Mouse (Mus musculus) midbrain, embryonic 13.5 days (tissue): ENCODE measurements at regions not wholly inside any gene's neighbourhood (a gene's known extent, or its start where the extent isn't known, plus 50 kb on each side); places are given as distances from the start of the nearest gene placed in this dataset.

ENCODE experiments used
- ATAC-seq: fragments of 200-750 bp; cut with Nextera tagmentation; 2 replicates; pipeline ENCODE4 v1.8.0; 2017; ENCODE audit warnings: mild to moderate bottlenecking, moderate TSS enrichment, moderate library complexity
- H3K27ac ChIP-seq: fragments of 300-500 bp; sonication (generic); 2 replicates; pipeline ENCODE4 v1.5.1; 2015; ENCODE audit warnings: inconsistent platforms, mild to moderate bottlenecking, moderate library complexity
- H3K27me3 ChIP-seq: fragments of 300-500 bp; sonication (generic); 2 replicates; pipeline ENCODE4 v1.6.1; 2015; ENCODE audit warnings: mild to moderate bottlenecking, inconsistent platforms
- H3K36me3 ChIP-seq: fragments of 300-500 bp; sonication (generic); 2 replicates; pipeline ENCODE4 v1.6.1; 2015; ENCODE audit warnings: mild to moderate bottlenecking, inconsistent platforms
- H3K4me1 ChIP-seq: fragments of 300-500 bp; sonication (generic); replicated peaks from 2 replicates; pipeline ENCODE4 v1.6.1; 2015; ENCODE audit warnings: inconsistent platforms
- H3K4me2 ChIP-seq: fragments of 300-500 bp; sonication (generic); replicated peaks from 2 replicates; pipeline ENCODE4 v1.6.1; 2015; ENCODE audit warnings: moderate library complexity, mild to moderate bottlenecking, inconsistent platforms
- H3K4me3 ChIP-seq: fragments of 300-500 bp; sonication (generic); replicated peaks from 2 replicates; pipeline ENCODE4 v1.5.1; 2015; ENCODE audit warnings: mild to moderate bottlenecking, inconsistent platforms
- H3K9ac ChIP-seq: fragments of 300-500 bp; sonication (generic); replicated peaks from 2 replicates; pipeline ENCODE4 v1.6.1; 2015; ENCODE audit warnings: mild to moderate bottlenecking, inconsistent platforms
- H3K9me3 ChIP-seq: fragments of 300-500 bp; sonication (generic); 2 replicates; pipeline ENCODE4 v1.6.1; 2016; ENCODE audit warnings: mild to moderate bottlenecking, inconsistent platforms
- WGBS: fragments of 180-500 bp; shearing (Covaris S2); methylation state at CpG from one replicate; pipeline ENCODE4 v1.1.7; 2015; 5-methylcytosine and 5-hydroxymethylcytosine counted together

DNA sequence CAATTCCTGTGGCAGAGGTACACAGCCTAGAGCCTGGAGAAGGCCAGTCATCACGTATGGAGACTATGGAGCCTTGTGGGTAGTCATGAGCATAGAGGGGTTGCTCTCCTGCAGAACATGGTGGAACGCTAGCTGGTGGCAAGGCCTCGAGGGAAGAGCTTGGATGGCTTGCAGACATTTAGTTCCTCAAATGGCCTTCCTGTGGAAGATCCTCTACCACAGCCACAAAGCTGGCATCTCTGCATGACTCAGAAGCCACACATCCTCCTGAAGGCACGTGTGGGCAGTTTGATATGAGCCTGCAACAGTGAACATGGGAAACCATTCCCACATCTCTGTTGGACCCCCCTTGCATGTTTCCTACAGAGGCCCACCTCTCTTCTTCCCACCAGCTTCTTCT, 547.9 kb upstream of the Lrrc6 start:
- H3K4me3 ChIP-seq: no peak overlapping the region
- no peak overlapping the region for H3K27ac ChIP-seq
- no peak overlapping the region for H3K4me2 ChIP-seq
- 86% methylated on average over 4 of the region's 4 CpGs for WGBS
- no peak overlapping the region for H3K9ac ChIP-seq
- no peaks in the 10 kb centered on the region for H3K9me3 ChIP-seq
- H3K27me3 ChIP-seq: no peaks in the 10 kb centered on the region
- no peaks in the 10 kb centered on the region for H3K4me1 ChIP-seq
- H3K36me3 ChIP-seq: no peaks in the 10 kb centered on the region
- no peak for ATAC-seq

DNA sequence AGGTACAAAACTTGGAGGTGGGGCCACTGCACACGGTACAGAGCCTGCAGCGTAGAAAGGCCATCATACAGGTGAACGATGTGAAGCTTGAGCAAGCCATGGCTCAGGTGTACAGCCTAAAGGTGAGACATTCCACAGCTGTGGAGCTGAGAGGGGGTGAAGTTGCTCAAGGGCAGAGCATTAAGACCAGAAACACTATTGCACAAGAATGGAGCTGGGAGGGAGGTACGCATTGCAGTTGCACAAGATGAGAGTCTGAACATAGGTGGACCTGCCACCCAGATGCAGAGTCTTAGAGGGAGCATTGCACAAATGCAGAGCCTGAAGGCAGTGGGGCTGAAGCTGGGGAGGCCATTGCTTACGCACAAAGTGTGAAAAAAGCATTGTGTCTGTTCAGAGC, 547.4 kb upstream of the Lrrc6 start:
- H3K36me3 ChIP-seq: no peaks in the 10 kb centered on the region
- WGBS: 97% methylated on average over 5 of the region's 5 CpGs
- H3K4me2 ChIP-seq: no peak overlapping the region
- H3K27me3 ChIP-seq: no peaks in the 10 kb centered on the region
- H3K27ac ChIP-seq: no peak overlapping the region
- H3K4me3 ChIP-seq: no peak overlapping the region
- H3K9ac ChIP-seq: no peak overlapping the region
- no peak for ATAC-seq
- no peaks in the 10 kb centered on the region for H3K9me3 ChIP-seq
- no peaks in the 10 kb centered on the region for H3K4me1 ChIP-seq

DNA sequence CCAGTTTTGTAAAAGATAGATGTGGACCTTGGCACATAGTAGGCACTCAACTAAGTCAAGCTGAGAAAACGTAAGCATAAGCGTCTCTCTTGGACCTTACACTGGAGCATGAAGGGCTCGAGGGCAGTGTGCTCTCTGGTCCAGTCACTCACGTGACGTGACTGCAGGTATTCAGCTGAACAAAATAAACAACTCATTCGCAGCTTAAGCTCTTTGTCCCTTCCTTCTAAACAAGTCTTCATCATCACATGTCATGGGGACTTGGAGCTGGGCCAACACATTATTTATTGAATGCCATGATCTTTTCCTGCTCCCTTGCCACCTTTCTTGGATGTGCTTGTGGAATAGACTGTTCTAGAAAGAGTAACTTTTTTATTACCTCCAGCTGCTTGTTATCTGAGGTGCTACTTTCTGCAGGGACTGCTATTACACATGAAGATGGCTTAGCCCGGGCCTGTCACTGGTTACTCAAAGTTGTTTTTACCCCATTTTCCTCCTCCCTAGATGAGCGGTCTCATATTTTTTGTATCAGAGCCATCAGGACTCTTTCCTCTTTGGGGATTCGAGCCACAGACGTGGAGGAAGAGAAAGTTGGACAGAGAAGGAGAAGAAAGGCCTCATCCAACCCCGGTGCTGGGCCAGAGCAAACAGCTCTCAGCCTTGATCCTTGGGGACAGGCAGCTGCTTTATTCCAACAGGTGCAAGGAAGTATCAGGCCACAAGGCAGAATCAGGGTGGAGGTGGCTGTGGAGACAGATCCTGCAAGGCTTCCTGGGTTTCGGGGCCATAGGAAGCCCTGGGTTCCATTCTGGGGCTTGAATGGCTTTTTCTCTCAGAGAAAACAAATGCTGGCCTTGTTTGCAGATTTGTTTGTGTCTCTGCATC, 545.5 kb upstream of the Lrrc6 start:
- WGBS: 80% methylated on average over 12 of the region's 12 CpGs
- Histone ChIP-seq H3K36me3 (no peaks in the 10 kb centered on the region), H3K4me1 (no peaks in the 10 kb centered on the region), H3K4me2 (no peak overlapping the region), H3K9me3 (no peaks in the 10 kb centered on the region), H3K4me3 (no peak overlapping the region), H3K27ac (no peak overlapping the region), H3K27me3 (no peaks in the 10 kb centered on the region), H3K9ac (no peak overlapping the region)
- no peak for ATAC-seq

DNA sequence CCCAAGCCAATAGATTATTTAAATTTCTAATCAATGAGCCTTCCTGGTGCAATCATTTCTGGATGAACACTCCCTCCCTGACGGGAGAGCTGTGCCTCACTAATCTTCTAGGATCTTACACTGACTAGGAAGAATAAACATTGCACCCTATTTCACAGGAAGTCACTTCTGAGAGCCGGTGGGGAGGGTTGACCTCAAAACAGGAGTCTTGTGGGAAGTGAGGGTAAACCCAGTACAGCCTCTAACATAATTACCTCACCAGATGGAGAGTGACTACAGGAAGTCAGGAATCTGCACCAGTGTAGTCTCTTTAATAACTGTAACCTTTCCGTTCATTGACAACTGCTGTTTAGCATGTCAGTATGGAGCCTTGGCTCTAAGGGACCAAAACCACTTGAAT, 544.6 kb upstream of the Lrrc6 start:
- no peak for ATAC-seq
- WGBS: 73% methylated on average over 3 of the region's 3 CpGs
- no peak overlapping the region for H3K9ac ChIP-seq

DNA sequence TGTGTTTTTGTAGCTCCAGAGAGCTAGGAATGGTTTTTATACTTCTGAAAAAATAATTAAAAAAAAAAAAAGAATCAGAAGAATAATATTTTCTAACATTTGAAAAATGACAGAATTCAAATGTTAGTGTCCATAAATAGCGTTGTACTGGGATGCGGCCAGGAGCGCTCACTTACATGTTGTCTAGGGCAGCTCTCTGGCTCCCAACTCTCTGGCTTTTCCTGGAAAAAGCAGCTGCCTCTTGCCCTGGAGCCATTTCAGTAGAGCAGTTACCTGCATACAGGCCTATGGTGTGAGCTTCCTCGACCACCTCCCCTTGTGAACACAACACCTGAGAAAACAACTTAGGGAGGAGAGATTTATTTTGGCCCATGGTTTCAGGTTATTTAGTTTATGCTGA, 544.1 kb upstream of the Lrrc6 start:
- Histone ChIP-seq H3K27me3 (no peaks in the 10 kb centered on the region), H3K27ac (no peak overlapping the region), H3K4me3 (no peak overlapping the region), H3K36me3 (no peaks in the 10 kb centered on the region), H3K4me1 (0 out of 2 replicates have a peak, but pooled peaks cover 6% of the 10 kb centered on the region), H3K4me2 (no peak overlapping the region), H3K9me3 (no peaks in the 10 kb centered on the region), H3K9ac (no peak overlapping the region)
- WGBS: 91% methylated on average over 4 of the region's 4 CpGs
- ATAC-seq: no peak

More for the DNA sequence above, 544.6 kb upstream of the Lrrc6 start:
- no peak overlapping the region for H3K27ac ChIP-seq
- H3K4me3 ChIP-seq: no peak overlapping the region
- 0 out of 2 replicates have a peak, but pooled peaks cover 1% of the 10 kb centered on the region for H3K4me1 ChIP-seq
- H3K9me3 ChIP-seq: no peaks in the 10 kb centered on the region
- H3K4me2 ChIP-seq: no peak overlapping the region
- H3K36me3 ChIP-seq: no peaks in the 10 kb centered on the region
- H3K27me3 ChIP-seq: no peaks in the 10 kb centered on the region

DNA sequence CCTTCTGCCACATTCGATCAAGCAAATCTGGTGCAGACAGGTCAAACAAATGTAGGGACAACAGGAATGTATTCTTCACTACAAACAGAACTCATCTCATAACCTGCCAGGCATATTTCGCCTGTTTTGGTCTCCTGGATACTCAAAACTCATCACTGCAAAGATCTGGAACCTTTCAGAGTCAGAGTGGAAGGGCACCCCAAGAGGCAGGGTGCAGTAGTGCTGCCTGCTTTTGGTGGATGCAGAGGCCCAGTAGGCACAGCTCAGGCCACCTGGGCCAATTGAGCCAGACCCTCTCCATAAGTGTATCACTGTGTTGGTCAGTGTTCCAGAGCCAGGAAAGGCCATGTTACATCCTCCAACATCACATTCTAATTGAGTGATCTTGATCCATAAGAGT, 541.4 kb upstream of the Lrrc6 start:
- ATAC-seq: no peak
- Histone ChIP-seq H3K27me3 (no peaks in the 10 kb centered on the region), H3K27ac (no peak overlapping the region), H3K9me3 (no peaks in the 10 kb centered on the region), H3K4me2 (no peak overlapping the region), H3K9ac (no peak overlapping the region), H3K36me3 (no peaks in the 10 kb centered on the region), H3K4me3 (no peak overlapping the region), H3K4me1 (peaks cover 14% of the 10 kb centered on the region)
- WGBS: 86% methylated on average over 2 of the region's 2 CpGs

DNA sequence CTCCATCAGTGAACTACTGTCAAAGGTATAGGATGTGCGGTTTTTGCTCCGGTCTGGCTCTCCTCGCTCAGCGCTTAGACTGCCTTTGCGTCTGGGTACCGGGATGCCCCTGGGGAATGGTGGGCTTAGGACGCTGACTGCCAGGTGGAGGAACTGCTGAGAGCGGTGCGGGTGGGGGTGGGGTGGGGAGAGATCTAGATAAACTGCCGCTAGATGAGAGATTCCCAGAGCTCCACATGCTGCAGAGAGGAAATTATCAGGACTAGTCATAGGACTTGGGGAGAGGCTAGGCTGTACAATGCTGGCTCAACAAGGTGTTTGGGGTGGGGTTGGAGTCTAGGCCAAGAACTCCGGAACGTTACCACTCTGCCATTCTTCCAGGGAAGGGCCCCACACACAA, 539.5 kb upstream of the Lrrc6 start:
- Histone ChIP-seq H3K27ac (no peak overlapping the region), H3K36me3 (no peaks in the 10 kb centered on the region), H3K4me1 (peaks cover 14% of the 10 kb centered on the region), H3K27me3 (no peaks in the 10 kb centered on the region), H3K9ac (no peak overlapping the region), H3K4me2 (peak overlapping the region; percentile 59; the same call in 1 of the 2 replicates), H3K4me3 (no peak overlapping the region), H3K9me3 (no peaks in the 10 kb centered on the region)
- WGBS: 46% methylated on average over 12 of the region's 12 CpGs
- peak; percentile 35; the same call in 1 of the 2 replicates for ATAC-seq

DNA sequence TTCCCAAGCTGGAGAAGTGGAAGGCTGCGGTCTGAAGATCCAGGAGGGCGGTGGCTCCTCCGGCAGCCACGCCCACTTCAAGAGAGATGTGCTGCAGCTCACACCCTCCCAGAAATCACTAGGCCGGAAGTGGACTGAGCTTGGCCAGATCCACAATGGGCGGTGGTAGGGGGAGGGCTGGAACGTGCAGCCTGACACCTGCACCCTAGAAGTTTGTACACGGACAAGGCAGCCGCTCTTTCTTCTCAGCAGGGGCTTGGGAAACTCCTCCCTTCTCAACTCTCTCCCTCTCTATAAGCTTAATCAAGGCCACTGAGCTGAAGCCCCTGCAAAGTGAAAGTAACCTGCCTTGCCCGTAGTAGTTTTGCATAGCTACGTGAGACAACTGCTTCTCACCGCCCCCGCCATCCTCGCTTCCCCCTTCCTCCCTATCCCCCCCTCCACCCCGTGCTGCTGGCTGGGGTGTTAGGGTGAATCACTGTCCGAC, 538.8 kb upstream of the Lrrc6 start:
- H3K9me3 ChIP-seq: no peaks in the 10 kb centered on the region
- 6% methylated on average over 16 of the region's 16 CpGs for WGBS
- H3K4me3 ChIP-seq: peak overlapping the region; percentile 34
- peak; percentile 84 for ATAC-seq
- H3K4me2 ChIP-seq: peak overlapping the region; percentile 59
- H3K4me1 ChIP-seq: peaks cover 14% of the 10 kb centered on the region
- no peaks in the 10 kb centered on the region for H3K36me3 ChIP-seq
- no peak overlapping the region for H3K27ac ChIP-seq
- peak overlapping the region; percentile 57 for H3K9ac ChIP-seq
- no peaks in the 10 kb centered on the region for H3K27me3 ChIP-seq

DNA sequence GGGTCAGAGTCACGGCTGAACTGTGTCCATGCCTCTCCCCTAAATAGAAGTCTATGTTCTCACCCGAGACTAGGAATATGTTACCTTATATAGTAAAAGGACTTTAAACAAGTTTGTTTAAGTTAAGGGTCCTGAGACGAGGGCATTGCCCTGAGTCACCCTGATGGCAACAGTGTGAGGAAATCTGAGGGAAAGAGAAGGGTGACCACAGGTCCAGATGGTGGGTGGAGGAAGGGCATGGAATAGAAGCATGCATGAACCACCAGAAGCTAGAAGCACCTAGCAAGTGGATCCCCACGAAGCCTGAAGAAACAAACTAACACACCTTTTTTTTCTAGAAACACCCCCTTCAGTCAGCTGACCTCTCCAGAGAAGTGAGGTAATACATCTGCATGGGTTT, 536.9 kb upstream of the Lrrc6 start:
- Histone ChIP-seq H3K36me3 (no peaks in the 10 kb centered on the region), H3K4me1 (peaks cover 14% of the 10 kb centered on the region), H3K4me2 (no peak overlapping the region), H3K9me3 (no peaks in the 10 kb centered on the region), H3K9ac (no peak overlapping the region), H3K4me3 (no peak overlapping the region), H3K27ac (no peak overlapping the region), H3K27me3 (no peaks in the 10 kb centered on the region)
- no peak for ATAC-seq
- WGBS: 87% methylated on average over 4 of the region's 4 CpGs

DNA sequence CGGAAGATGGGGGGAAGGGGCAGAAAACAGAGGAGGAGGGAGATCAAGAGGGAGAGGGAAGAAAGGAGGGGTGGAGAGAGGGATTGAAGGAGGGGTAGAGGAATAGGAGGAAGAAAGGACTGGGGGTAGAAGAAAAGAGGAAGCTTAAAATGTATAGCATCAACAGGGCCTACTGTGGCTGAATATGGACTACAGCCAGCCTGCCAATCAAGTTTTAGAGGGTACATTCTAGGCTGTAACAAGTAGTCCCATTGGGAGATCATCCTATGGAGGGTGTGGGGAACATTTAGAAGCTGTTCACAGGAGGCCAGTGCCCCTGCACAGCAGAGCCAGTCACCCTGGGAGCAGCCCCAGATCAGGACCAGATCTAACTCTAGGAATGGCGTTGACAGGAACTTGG, 535.6 kb upstream of the Lrrc6 start:
- Histone ChIP-seq H3K27ac (no peak overlapping the region), H3K27me3 (no peaks in the 10 kb centered on the region), H3K4me1 (peaks cover 14% of the 10 kb centered on the region), H3K36me3 (no peaks in the 10 kb centered on the region), H3K4me2 (no peak overlapping the region), H3K9me3 (no peaks in the 10 kb centered on the region), H3K9ac (no peak overlapping the region), H3K4me3 (no peak overlapping the region)
- no peak for ATAC-seq
- 80% methylated on average over 2 of the region's 2 CpGs for WGBS

DNA sequence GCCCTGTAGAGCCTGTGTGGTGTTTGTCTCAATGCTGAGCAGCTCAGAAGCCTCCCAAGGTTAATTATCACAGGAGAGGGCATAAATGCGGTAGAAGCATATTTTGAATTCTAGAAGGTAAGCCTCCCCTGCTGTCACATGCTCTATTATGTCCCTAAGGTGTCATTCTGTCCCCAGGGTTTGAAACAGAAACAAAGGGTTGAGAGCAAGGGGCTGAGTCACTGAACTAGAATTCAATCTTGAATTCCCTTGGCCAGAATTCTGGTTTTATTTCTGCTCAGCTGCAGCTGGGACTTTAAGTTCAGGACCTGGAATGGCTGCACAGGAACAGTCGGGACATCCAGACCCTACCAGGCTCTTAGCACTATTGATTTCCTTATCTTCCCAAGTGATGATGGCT, 533.2 kb upstream of the Lrrc6 start:
- no peak overlapping the region for H3K4me3 ChIP-seq
- H3K4me2 ChIP-seq: no peak overlapping the region
- 84% methylated on average over 2 of the region's 2 CpGs for WGBS
- H3K27ac ChIP-seq: no peak overlapping the region
- H3K4me1 ChIP-seq: peaks cover under 1% of the 10 kb centered on the region; the same call in 1 of the 2 replicates
- no peak for ATAC-seq
- no peaks in the 10 kb centered on the region for H3K27me3 ChIP-seq
- no peaks in the 10 kb centered on the region for H3K36me3 ChIP-seq
- no peaks in the 10 kb centered on the region for H3K9me3 ChIP-seq
- no peak overlapping the region for H3K9ac ChIP-seq

DNA sequence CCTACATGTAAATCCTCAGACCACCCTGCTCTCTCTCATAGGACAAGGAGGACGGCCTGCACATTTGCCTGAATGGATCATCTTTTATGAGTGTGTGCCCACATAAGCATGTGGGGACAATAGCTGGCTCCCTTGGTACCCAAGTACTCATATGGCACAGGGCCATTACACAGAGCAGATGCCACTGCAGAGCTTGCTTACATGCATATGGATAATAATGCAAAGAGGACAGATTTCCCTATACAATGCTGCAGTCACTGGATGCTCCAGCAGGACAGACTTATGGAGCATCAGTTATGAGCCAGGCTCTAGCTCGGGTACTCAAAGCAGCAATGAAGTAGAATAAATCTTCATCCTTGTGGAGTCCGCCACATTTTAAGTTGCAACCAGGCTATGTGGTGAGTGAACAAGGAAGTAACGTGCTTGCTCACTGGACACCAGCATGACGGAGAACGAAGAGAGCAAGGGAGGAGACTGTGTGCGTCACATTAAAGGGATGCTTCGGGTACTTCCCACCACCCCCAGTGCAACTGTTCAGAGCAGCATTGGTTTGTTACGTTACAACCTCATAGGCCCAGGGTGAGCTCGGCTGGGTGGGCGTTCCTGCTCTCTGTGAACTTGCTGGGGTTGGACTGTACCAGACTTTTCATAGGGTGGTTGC, 531.3 kb upstream of the Lrrc6 start:
- ATAC-seq: no peak
- H3K9ac ChIP-seq: no peak overlapping the region
- WGBS: 89% methylated on average over 11 of the region's 11 CpGs
- no peaks in the 10 kb centered on the region for H3K36me3 ChIP-seq
- H3K9me3 ChIP-seq: no peaks in the 10 kb centered on the region
- H3K4me2 ChIP-seq: no peak overlapping the region
- H3K4me1 ChIP-seq: no peaks in the 10 kb centered on the region
- H3K27ac ChIP-seq: no peak overlapping the region
- H3K27me3 ChIP-seq: no peaks in the 10 kb centered on the region
- H3K4me3 ChIP-seq: no peak overlapping the region
